Mouse (Mus musculus): ENCODE measurements around the gene Ext2.

DNA sequence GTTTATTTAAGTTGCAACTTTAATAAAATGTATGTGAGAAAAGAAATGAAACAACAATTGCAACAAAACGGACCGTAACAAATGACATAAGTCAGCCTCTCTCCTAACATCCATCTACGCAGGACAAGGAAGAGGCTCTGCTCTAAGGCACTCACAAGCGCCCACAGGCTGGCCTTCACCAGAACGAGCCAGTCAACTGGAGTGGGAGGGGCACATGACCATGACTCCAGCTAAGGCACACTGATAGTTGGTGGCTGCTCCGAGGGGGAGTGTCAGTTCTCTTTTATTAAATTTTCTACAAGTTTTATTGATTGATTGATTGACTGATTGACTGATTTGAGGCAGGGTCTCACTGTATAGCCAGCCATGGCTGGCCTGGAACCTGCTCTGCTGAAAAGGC lies 52.5 kb downstream of the Ext2 start:
- TF ChIP-seq CTCF (IDR thresholded peaks at IDR 0.05; ENCODE audit: control insufficient read depth, insufficient read depth, insufficient read length) (no peak), MAX (IDR thresholded peaks at IDR 0.05) (no peak), USF1 (IDR thresholded peaks at IDR 0.05; ENCODE audit: low read depth) (no peak), MYOD1 (IDR thresholded peaks at IDR 0.05; ENCODE audit: control insufficient read depth, insufficient read length, low read depth) (no peak)

Measured in C2C12 (cell line).